Mouse (Mus musculus) left cerebral cortex, adult 8-10 months (tissue): ENCODE measurements around the gene Ptn. TPM values are rescaled to one million over a fixed set of nuclear protein-coding genes. Genes with fewer than 3 reads are reported as not detected.

Experiments used
- microRNA-seq, 2 experiments: library from miRNA; unstranded; fragments of <30 nt; microRNA quantifications; one replicate each; pipeline ENCODE4 v1.2.0; 2022
- total RNA-seq, 4 experiments: library from RNA; stranded (reverse); gene quantifications; 2 replicates each; pipeline ENCODE4 v1.2.4; 2022

Ptn gene
- total RNA-seq, 4 experiments from 2014 or later, result 297 to 351 (median 316) TPM

Small RNA genes lying within 50 kb of the gene (microRNA-seq; reads per million reads assigned to microRNA genes)
- 0 reads per million in 2 experiments for gene Gm25111
